Mouse (Mus musculus) liver, embryonic 14.5 days (tissue): ENCODE data around the gene Ltbr. TPM values are rescaled to one million over a fixed set of nuclear protein-coding genes. Genes with fewer than 3 reads are reported as not detected.
"Not testable (repeated sequence)": the region's sequence is repeated elsewhere in the genome, so short reads cannot be mapped to it uniquely, and the experiment has no call there.

ENCODE experiments used
- ATAC-seq: fragments of 200-750 bp; cut with Nextera tagmentation; 2 replicates; pipeline ENCODE4 v1.8.0; 2017; ENCODE audit warnings: moderate number of reproducible peaks, mild to moderate bottlenecking, moderate library complexity; ENCODE audit not compliant: insufficient read depth
- DNase-seq, 3 experiments: peaks; one replicate each; pipeline ENCODE4 v3.0.0-alpha.2; 2012 to 2013; ENCODE audit warnings: low read depth in 3 of 3, low spot score in 3 of 3
- H3K27ac ChIP-seq: fragments of 300-500 bp; sonication (generic); 2 replicates; pipeline ENCODE4 v1.5.1; 2014; ENCODE audit warnings: moderate library complexity, mild to moderate bottlenecking, control low read depth, inconsistent platforms
- H3K27me3 ChIP-seq: fragments of 300-500 bp; sonication (generic); 2 replicates; pipeline ENCODE4 v1.6.1; 2014; ENCODE audit warnings: mild to moderate bottlenecking, low read length, moderate library complexity; ENCODE audit not compliant: control insufficient read depth, insufficient read depth
- H3K36me3 ChIP-seq: fragments of 300-500 bp; sonication (generic); replicated peaks from 2 replicates; pipeline ENCODE4 v1.6.1; 2014; ENCODE audit warnings: low read depth; ENCODE audit not compliant: control insufficient read depth, insufficient read depth
- H3K4me1 ChIP-seq, 2 experiments: fragments of 200-500 bp in 1 of 2; fragments of 300-500 bp in 1 of 2; sonication (generic) in 1 of 2; replicated peaks; 2 replicates each; pipeline ENCODE4 v1.6.1; 2012 to 2014; ENCODE audit warnings: antibody characterized with exemption in 1 of 2, inconsistent platforms in 1 of 2, low read length in 1 of 2; ENCODE audit not compliant: control insufficient read depth in 2 of 2, insufficient read depth in 2 of 2
- H3K4me2 ChIP-seq: fragments of 300-500 bp; sonication (generic); 2 replicates; pipeline ENCODE4 v1.6.1; 2014; ENCODE audit warnings: low read depth, mild to moderate bottlenecking, control low read depth, moderate library complexity
- H3K4me3 ChIP-seq, 2 experiments: fragments of 200-500 bp in 1 of 2; fragments of 300-500 bp in 1 of 2; sonication (generic) in 1 of 2; 2 replicates each; pipeline ENCODE4 v1.5.1; 2012 to 2014; ENCODE audit warnings: low read depth in 2 of 2, low read length in 2 of 2, mild to moderate bottlenecking in 2 of 2, control low read depth in 1 of 2, inconsistent platforms in 1 of 2, moderate library complexity in 1 of 2; ENCODE audit not compliant: insufficient read depth in 1 of 2
- H3K9ac ChIP-seq: fragments of 300-500 bp; sonication (generic); replicated peaks from 2 replicates; pipeline ENCODE4 v1.6.1; 2014; ENCODE audit warnings: mild to moderate bottlenecking, control low read depth, moderate library complexity
- H3K9me3 ChIP-seq: fragments of 300-500 bp; sonication (generic); 2 replicates; pipeline ENCODE4 v1.6.1; 2016; ENCODE audit warnings: low read length, mixed read lengths; ENCODE audit not compliant: control insufficient read depth
- CTCF ChIP-seq: IDR thresholded peaks from 2 replicates; pipeline ENCODE4 v1.5.1; 2016; ENCODE audit warnings: antibody characterized with exemption, low read depth, control low read depth
- EP300 ChIP-seq: IDR thresholded peaks from 2 replicates; pipeline ENCODE4 v1.6.1; 2016; ENCODE audit warnings: antibody characterized with exemption, low read depth
- WGBS: fragments of 180-500 bp; shearing (Covaris S2); extraction: QIAGEN DNeasy Blood & Tissue Kit; methylation state at CpG from one replicate; pipeline ENCODE4 v1.1.7; 2014; ENCODE audit not compliant: insufficient replicate concordance; 5-methylcytosine and 5-hydroxymethylcytosine counted together
- polyA plus RNA-seq, 2 experiments: library from polyadenylated mRNA; depleted of rRNA in 1 of 2; stranded (reverse) in 1 of 2; unstranded in 1 of 2; fragments of >200 nt; fragmentation: Nextera tagmentation in 1 of 2; extraction: Ambion mirVana in 1 of 2; gene quantifications; 2 replicates each; pipeline versions ENCODE4 v1.2.1 to v1.2.3; 2012 to 2014

Gene Ltbr
- polyA plus RNA-seq, 2 experiments: 12.3 to 15.2 TPM

GRCm38 (mm10) chr6:125307091-125307490 lies 6.6 kb downstream of the Ltbr start:
- Histone ChIP-seq H3K9ac (no peak overlapping the region), H3K27ac (no peak overlapping the region), H3K4me3 (no peak overlapping the region), H3K4me2 (no peak overlapping the region), H3K4me1 (no peaks in the 10 kb centered on the region), H3K9me3 (no peaks in the 10 kb centered on the region), H3K27me3 (no peaks in the 10 kb centered on the region), H3K36me3 (no peaks in the 10 kb centered on the region; the same call in 1 of the 2 replicates)
- ATAC-seq (no peak), DNase-seq (no peak)
- 76% methylated on average over 5 of the region's 5 CpGs for WGBS
- no peak for TF ChIP-seq CTCF
- no peak for TF ChIP-seq EP300

GRCm38 (mm10) chr6:125305465-125305864 lies 8.2 kb downstream of the Ltbr start:
- H3K27ac ChIP-seq: no peak overlapping the region
- H3K4me3 ChIP-seq: no peak overlapping the region
- WGBS: 68% methylated on average over 6 of the region's 6 CpGs
- H3K4me2 ChIP-seq: no peak overlapping the region
- H3K36me3 ChIP-seq: no peaks in the 10 kb centered on the region
- no peak for DNase-seq
- H3K4me1 ChIP-seq: no peaks in the 10 kb centered on the region
- no peaks in the 10 kb centered on the region for H3K9me3 ChIP-seq
- no peak for ATAC-seq
- no peak overlapping the region for H3K9ac ChIP-seq
- TF ChIP-seq EP300 (no peak), CTCF (no peak)
- no peaks in the 10 kb centered on the region for H3K27me3 ChIP-seq

GRCm38 (mm10) chr6:125304408-125304807 lies 9.3 kb downstream of the Ltbr start:
- ATAC-seq, H3K27ac ChIP-seq, DNase-seq, H3K4me3 ChIP-seq, H3K36me3 ChIP-seq, H3K4me2 ChIP-seq, H3K4me1 ChIP-seq, H3K9ac ChIP-seq, H3K9me3 ChIP-seq, H3K27me3 ChIP-seq: not testable (repeated sequence)
- WGBS: 61% methylated on average over 7 of the region's 7 CpGs

GRCm38 (mm10) chr6:125303242-125303641 lies 10.4 kb downstream of the Ltbr start:
- no peak overlapping the region for H3K27ac ChIP-seq
- no peaks in the 10 kb centered on the region for H3K4me1 ChIP-seq
- no peak overlapping the region for H3K9ac ChIP-seq
- TF ChIP-seq CTCF (no peak), EP300 (no peak)
- no peak overlapping the region for H3K4me3 ChIP-seq
- H3K9me3 ChIP-seq: no peaks in the 10 kb centered on the region
- H3K36me3 ChIP-seq: no peaks in the 10 kb centered on the region
- no peak for DNase-seq
- no peak overlapping the region for H3K4me2 ChIP-seq
- H3K27me3 ChIP-seq: no peaks in the 10 kb centered on the region
- 70% methylated on average over 4 of the region's 4 CpGs for WGBS
- no peak for ATAC-seq

GRCm38 (mm10) chr6:125302231-125302982 lies 11.3 kb downstream of the Ltbr start:
- 66% methylated on average over 24 of the region's 24 CpGs for WGBS

More at GRCm38 (mm10) chr6:125302231-125302982, 11.3 kb downstream of the Ltbr start:
- H3K9me3 ChIP-seq: no peaks in the 10 kb centered on the region
- no peak overlapping the region for H3K9ac ChIP-seq
- no peaks in the 10 kb centered on the region for H3K27me3 ChIP-seq
- no peak overlapping the region for H3K4me3 ChIP-seq
- no peak for ATAC-seq
- DNase-seq: no peak
- no peak for TF ChIP-seq CTCF
- TF ChIP-seq EP300: no peak
- H3K4me2 ChIP-seq: no peak overlapping the region
- no peaks in the 10 kb centered on the region for H3K36me3 ChIP-seq
- no peaks in the 10 kb centered on the region for H3K4me1 ChIP-seq
- H3K27ac ChIP-seq: no peak overlapping the region
